Comparison of ENCODE assay signal across 8 mouse cellular contexts in the genomic region with DNA sequence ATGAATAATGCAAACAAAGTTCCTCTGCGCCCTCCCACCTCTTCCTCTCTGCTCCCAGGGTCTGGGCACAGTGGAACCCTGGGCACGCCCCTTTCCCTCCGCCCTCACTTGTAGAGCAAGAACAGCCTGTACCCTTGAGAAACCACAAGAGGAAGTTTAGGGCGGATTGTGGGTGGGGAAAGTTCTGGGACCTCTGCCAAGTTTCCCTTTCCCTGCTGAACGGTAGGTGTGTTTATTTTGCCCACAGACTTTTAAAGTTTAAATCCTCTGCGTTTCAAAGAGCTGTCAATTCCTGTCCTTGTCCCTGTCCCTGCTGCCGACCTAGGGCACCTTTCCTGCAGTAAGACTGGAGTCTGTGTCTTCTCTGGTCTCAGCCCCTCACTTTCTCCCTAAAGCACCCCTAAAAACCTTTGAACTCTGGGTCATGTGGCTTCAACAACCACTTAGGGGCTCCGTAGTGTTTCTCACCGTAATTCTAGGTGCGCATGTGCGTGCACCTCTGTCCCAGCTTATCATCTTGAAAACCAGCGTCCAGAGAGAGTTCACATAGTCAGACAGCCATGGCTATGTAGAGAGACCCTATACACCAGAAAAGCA. TPM values are rescaled to one million over a fixed set of nuclear protein-coding genes. Genes with fewer than 3 reads are reported as not detected.
DNase-seq lines count a peak whose midpoint lies in the region; ATAC-seq and TF ChIP-seq lines count a peak whose summit lies in the region.

No protein-coding gene starts in this region.

- H3K36me3 ChIP-seq in forebrain, embryonic 14.5 days (ENCODE audit: control insufficient read depth, insufficient read depth, low read length), result no peaks in the 10 kb centered on the region
- no peaks in the 10 kb centered on the region for H3K36me3 ChIP-seq in forebrain, embryonic 12.5 days (replicated peaks)
- peaks cover 2% of the 10 kb centered on the region; the same call in 1 of the 2 replicates for H3K36me3 ChIP-seq in heart, adult 2 months (ENCODE audit: control insufficient read depth, insufficient read depth, low read length)
- H3K36me3 ChIP-seq in kidney, embryonic 14.5 days (ENCODE audit: control insufficient read depth, insufficient read depth, low read length), result no peaks in the 10 kb centered on the region
- H3K36me3 ChIP-seq in limb, embryonic 14.5 days (ENCODE audit: control insufficient read depth, insufficient read depth, low read length), result no peaks in the 10 kb centered on the region
- no peaks in the 10 kb centered on the region for H3K36me3 ChIP-seq in neural tube, embryonic 13.5 days

- WGBS in forebrain, embryonic 14.5 days, result 41% methylated on average over 12 of the region's 12 CpGs
- 55% methylated on average over 12 of the region's 12 CpGs for WGBS in forebrain, embryonic 12.5 days
- WGBS in heart, adult 2 months, result 3% methylated on average over 12 of the region's 12 CpGs
- 25% methylated on average over 12 of the region's 12 CpGs for WGBS in kidney, embryonic 14.5 days
- 18% methylated on average over 12 of the region's 12 CpGs for WGBS in limb, embryonic 14.5 days
- 49% methylated on average over 12 of the region's 12 CpGs for WGBS in neural tube, embryonic 13.5 days

- H3K4me2 ChIP-seq in forebrain, embryonic 14.5 days (ENCODE audit: low read length), result no peak overlapping the region
- H3K4me2 ChIP-seq in forebrain, embryonic 12.5 days, result no peak overlapping the region
- peak overlapping the region; percentile 38 for H3K4me2 ChIP-seq in kidney, embryonic 14.5 days (replicated peaks; ENCODE audit: low read depth, low read length)
- peak overlapping the region; percentile 37 for H3K4me2 ChIP-seq in limb, embryonic 14.5 days (replicated peaks; ENCODE audit: low read depth, low read length, severe bottlenecking)
- peak overlapping the region; percentile 30; the same call in 1 of the 2 replicates for H3K4me2 ChIP-seq in neural tube, embryonic 13.5 days

- no peak overlapping the region for H3K4me3 ChIP-seq in forebrain, embryonic 14.5 days (ENCODE audit: low read depth, low read length)
- H3K4me3 ChIP-seq in forebrain, embryonic 12.5 days (replicated peaks), result no peak overlapping the region
- peak overlapping the region; percentile 54 for H3K4me3 ChIP-seq in heart, adult 2 months
- peak overlapping the region; percentile 12; the same call in 1 of the 2 replicates for H3K4me3 ChIP-seq in kidney, embryonic 14.5 days (ENCODE audit: low read length)
- peak overlapping the region; percentile 4; the same call in 1 of the 2 replicates for H3K4me3 ChIP-seq in limb, embryonic 14.5 days (replicated peaks; ENCODE audit: low read length)
- no peak overlapping the region for H3K4me3 ChIP-seq in neural tube, embryonic 13.5 days

- intact Hi-C loops in heart, adult 2 months (cut with DNase I), result no loop called here

- peak; percentile 73 for DNase-seq in forebrain, embryonic 14.5 days (ENCODE audit: low spot score)
- peak; percentile 17 to 24 for DNase-seq in cerebellum, postnatal 36 days
- DNase-seq in heart, adult 2 months, result peak; percentile 94 to 97
- peak; percentile 97 for DNase-seq in limb, embryonic 14.5 days (ENCODE audit: low spot score)
- peak; percentile 94 for DNase-seq in thymus, postnatal 0 days (ENCODE audit: low spot score)

- peak; percentile 99 for TF ChIP-seq EP300 in heart, adult 2 months (IDR thresholded peaks at IDR 0.05; ENCODE audit: insufficient read depth, low read depth, low read length)

- no peak for ATAC-seq in forebrain, embryonic 14.5 days
- ATAC-seq in forebrain, embryonic 12.5 days (ENCODE audit: low FRiP score), result no peak
- peak; percentile 30; the same call in 1 of the 2 replicates for ATAC-seq in kidney, embryonic 14.5 days (ENCODE audit: low FRiP score, low TSS enrichment)
- peak; percentile 45 for ATAC-seq in limb, embryonic 14.5 days (ENCODE audit: low FRiP score, low read depth)
- no peak for ATAC-seq in neural tube, embryonic 13.5 days (ENCODE audit: low read depth)

- no peaks in the 10 kb centered on the region; the same call in 1 of the 2 replicates for H3K4me1 ChIP-seq in forebrain, embryonic 14.5 days (ENCODE audit: control insufficient read depth, insufficient read depth, low read length)
- H3K4me1 ChIP-seq in forebrain, embryonic 12.5 days, result peaks cover 21% of the 10 kb centered on the region
- H3K4me1 ChIP-seq in heart, adult 2 months (ENCODE audit: control insufficient read depth, insufficient read depth, low read length), result peaks cover 28% of the 10 kb centered on the region
- H3K4me1 ChIP-seq in kidney, embryonic 14.5 days (ENCODE audit: control insufficient read depth, insufficient read depth, low read length), result peaks cover 32% of the 10 kb centered on the region
- H3K4me1 ChIP-seq in limb, embryonic 14.5 days (ENCODE audit: control insufficient read depth, insufficient read depth, low read length), result peaks cover 27% of the 10 kb centered on the region
- peaks cover 33% of the 10 kb centered on the region for H3K4me1 ChIP-seq in neural tube, embryonic 13.5 days (replicated peaks)

- no peak overlapping the region for H3K27ac ChIP-seq in forebrain, embryonic 14.5 days (ENCODE audit: low read depth, low read length)
- no peak overlapping the region for H3K27ac ChIP-seq in forebrain, embryonic 12.5 days
- H3K27ac ChIP-seq in heart, adult 2 months, result peak overlapping the region; percentile 98
- H3K27ac ChIP-seq in kidney, embryonic 14.5 days (ENCODE audit: low read depth, low read length), result peak overlapping the region; percentile 82
- H3K27ac ChIP-seq in limb, embryonic 14.5 days (replicated peaks; ENCODE audit: low read depth, low read length), result peak overlapping the region; percentile 28
- H3K27ac ChIP-seq in neural tube, embryonic 13.5 days (replicated peaks), result peak overlapping the region; percentile 67

- peak; percentile 26; the same call in 1 of the 2 replicates for TF ChIP-seq CTCF in heart, adult 2 months (IDR thresholded peaks at IDR 0.05)

- no peaks in the 10 kb centered on the region for H3K9me3 ChIP-seq in forebrain, embryonic 14.5 days (replicated peaks; ENCODE audit: control insufficient read depth, low read length)
- H3K9me3 ChIP-seq in forebrain, embryonic 12.5 days, result no peaks in the 10 kb centered on the region
- no peaks in the 10 kb centered on the region for H3K9me3 ChIP-seq in kidney, embryonic 14.5 days (ENCODE audit: control insufficient read depth, low read length)
- no peaks in the 10 kb centered on the region for H3K9me3 ChIP-seq in limb, embryonic 14.5 days (ENCODE audit: control insufficient read depth, low read length)
- H3K9me3 ChIP-seq in neural tube, embryonic 13.5 days, result no peaks in the 10 kb centered on the region

- no peaks in the 10 kb centered on the region for H3K79me2 ChIP-seq in heart, adult 2 months (replicated peaks; ENCODE audit: control insufficient read depth, insufficient read depth, low read length)

- peak; percentile 87 for TF ChIP-seq POLR2A in heart, adult 2 months (IDR thresholded peaks at IDR 0.05; ENCODE audit: insufficient read depth, low read depth, low read length)
- no peak for TF ChIP-seq POLR2A in limb, embryonic 14.5 days (IDR thresholded peaks at IDR 0.05; ENCODE audit: borderline replicate concordance, extremely low read depth, insufficient read depth, insufficient read length)

- no peaks in the 10 kb centered on the region for H3K27me3 ChIP-seq in forebrain, embryonic 14.5 days (replicated peaks; ENCODE audit: control insufficient read depth, insufficient read depth, low read length)
- no peaks in the 10 kb centered on the region for H3K27me3 ChIP-seq in forebrain, embryonic 12.5 days
- no peaks in the 10 kb centered on the region for H3K27me3 ChIP-seq in heart, adult 2 months (ENCODE audit: control insufficient read depth, insufficient read depth, low read length)
- no peaks in the 10 kb centered on the region for H3K27me3 ChIP-seq in kidney, embryonic 14.5 days (ENCODE audit: control insufficient read depth, insufficient read depth, low read length)
- no peaks in the 10 kb centered on the region for H3K27me3 ChIP-seq in limb, embryonic 14.5 days (ENCODE audit: control insufficient read depth, insufficient read depth, low read length)
- no peaks in the 10 kb centered on the region for H3K27me3 ChIP-seq in neural tube, embryonic 13.5 days

- H3K9ac ChIP-seq in forebrain, embryonic 14.5 days (ENCODE audit: low read length), result no peak overlapping the region
- H3K9ac ChIP-seq in forebrain, embryonic 12.5 days, result no peak overlapping the region
- peak overlapping the region; percentile 83 for H3K9ac ChIP-seq in heart, adult 2 months (ENCODE audit: low read depth, low read length)
- 0 out of 2 replicates have a peak overlapping the region, but pooled peaks have one; percentile 4 for H3K9ac ChIP-seq in kidney, embryonic 14.5 days (ENCODE audit: low read depth, low read length)
- H3K9ac ChIP-seq in limb, embryonic 14.5 days (ENCODE audit: low read depth, low read length, severe bottlenecking), result no peak overlapping the region
- H3K9ac ChIP-seq in neural tube, embryonic 13.5 days, result no peak overlapping the region

RNA-seq across cellular contexts. Expression of a gene that starts 3.3 kb away (rescaled TPM):
- 60.6 and 67.2 TPM in 2 replicates for polyA plus RNA-seq in forebrain, embryonic 14.5 days (2014; fragmentation: Nextera tagmentation; extraction: Ambion mirVana)
- 124 and 137 TPM in 2 replicates for polyA plus RNA-seq in forebrain, embryonic 12.5 days (2016; fragmentation: Nextera tagmentation; extraction: Ambion mirVana)
- total RNA-seq in heart, adult 2 months (2021), result 10 to 100 TPM; 75.9 to 83.7 TPM
- 75.1 and 77.5 TPM in 2 replicates for polyA plus RNA-seq in heart, adult 2 months (2012; rRNA removed)
- 257 and 276 TPM in 2 replicates for polyA plus RNA-seq in kidney, embryonic 14.5 days (2014; fragmentation: Nextera tagmentation; extraction: Ambion mirVana)
- 349 and 415 TPM in 2 replicates for polyA plus RNA-seq in limb, embryonic 14.5 days (2012; rRNA removed)
- 513 and 520 TPM in 2 replicates for polyA plus RNA-seq in limb, embryonic 14.5 days (2014; fragmentation: Nextera tagmentation; extraction: Ambion mirVana)
- polyA plus RNA-seq in neural tube, embryonic 13.5 days (2015; fragmentation: Nextera tagmentation; extraction: Ambion mirVana), result 78.5 and 86.5 TPM in 2 replicates
- 1,113 and 1,146 TPM in 2 replicates for polyA plus RNA-seq in thymus, postnatal 0 days (2015; fragmentation: Nextera tagmentation; extraction: Ambion mirVana)

RNA-seq across cellular contexts. Expression of a gene that starts 6.0 kb away (rescaled TPM):
- polyA plus RNA-seq in forebrain, embryonic 14.5 days (2014; fragmentation: Nextera tagmentation; extraction: Ambion mirVana), result 24.0 and 25.9 TPM in 2 replicates
- 31.1 and 32.9 TPM in 2 replicates for polyA plus RNA-seq in forebrain, embryonic 12.5 days (2016; fragmentation: Nextera tagmentation; extraction: Ambion mirVana)
- 10 to 100 TPM; 10.8 to 12.5 TPM for total RNA-seq in heart, adult 2 months (2021)
- 14.2 and 21.0 TPM in 2 replicates for polyA plus RNA-seq in heart, adult 2 months (2012; rRNA removed)
- 24.9 and 28.9 TPM in 2 replicates for polyA plus RNA-seq in kidney, embryonic 14.5 days (2014; fragmentation: Nextera tagmentation; extraction: Ambion mirVana)
- 46.4 and 52.2 TPM in 2 replicates for polyA plus RNA-seq in limb, embryonic 14.5 days (2012; rRNA removed)
- polyA plus RNA-seq in limb, embryonic 14.5 days (2014; fragmentation: Nextera tagmentation; extraction: Ambion mirVana), result 26.3 and 29.2 TPM in 2 replicates
- 23.2 and 26.6 TPM in 2 replicates for polyA plus RNA-seq in neural tube, embryonic 13.5 days (2015; fragmentation: Nextera tagmentation; extraction: Ambion mirVana)
- polyA plus RNA-seq in thymus, postnatal 0 days (2015; fragmentation: Nextera tagmentation; extraction: Ambion mirVana), result 28.0 and 30.8 TPM in 2 replicates

Comparison
In these comparisons a context has a peak if more than half of its experiments do, and no peak if none do; other contexts are left out.
1. ATAC-seq: peak in kidney, embryonic 14.5 days (single experiment) and limb, embryonic 14.5 days (single experiment); none in forebrain, embryonic 14.5 days (single experiment), forebrain, embryonic 12.5 days (single experiment) and neural tube, embryonic 13.5 days (single experiment).
2. DNase-seq: peak in every context shown above with its lines; median percentile 97 in limb, embryonic 14.5 days; 96 in heart, adult 2 months; 94 in thymus, postnatal 0 days; 73 in forebrain, embryonic 14.5 days; 20 in cerebellum, postnatal 36 days.
3. H3K27ac ChIP-seq: peak in heart, adult 2 months (single experiment), kidney, embryonic 14.5 days (single experiment), limb, embryonic 14.5 days (single experiment) and neural tube, embryonic 13.5 days (single experiment); none in forebrain, embryonic 14.5 days (single experiment) and forebrain, embryonic 12.5 days (single experiment).
4. H3K4me2 ChIP-seq: peak in kidney, embryonic 14.5 days (single experiment), limb, embryonic 14.5 days (single experiment) and neural tube, embryonic 13.5 days (single experiment); none in forebrain, embryonic 14.5 days (single experiment) and forebrain, embryonic 12.5 days (single experiment).
5. H3K4me3 ChIP-seq: peak in heart, adult 2 months (single experiment), kidney, embryonic 14.5 days (single experiment) and limb, embryonic 14.5 days (single experiment); none in forebrain, embryonic 14.5 days (single experiment), forebrain, embryonic 12.5 days (single experiment) and neural tube, embryonic 13.5 days (single experiment).
6. H3K9ac ChIP-seq: peak in heart, adult 2 months (single experiment) and kidney, embryonic 14.5 days (single experiment); none in forebrain, embryonic 14.5 days (single experiment), forebrain, embryonic 12.5 days (single experiment), limb, embryonic 14.5 days (single experiment) and neural tube, embryonic 13.5 days (single experiment).